Mouse (Mus musculus): ENCODE data around the gene Amer3.
A peak's percentile ranks its signal among the peaks of the same experiment; 100 is the strongest.

- 0 out of 2 replicates have a peak, but pooled peaks have one; percentile 31 for TF ChIP-seq EP300 (IDR thresholded peaks at IDR 0.05; ENCODE audit: insufficient read depth, low read depth, low read length)
- TF ChIP-seq POLR2A (IDR thresholded peaks at IDR 0.05; ENCODE audit: insufficient read depth, low read depth, low read length), result no peak
- TF ChIP-seq CTCF (IDR thresholded peaks at IDR 0.05), result peak; percentile 81
Measured at GRCm38 (mm10) chr1:34602363-34602762, 22.9 kb downstream of the Amer3 start.
